Mouse (Mus musculus) embryo, embryonic 10.5 days (tissue): ENCODE data around the gene Psmd3.
"Not testable (repeated sequence)": the region's sequence is repeated elsewhere in the genome, so short reads cannot be mapped to it uniquely, and the experiment has no call there.

Experiments
- DNase-seq: peaks from one replicate; pipeline ENCODE4 v3.0.0-alpha.2; 2015; ENCODE audit warnings: low spot score

The Psmd3 gene

GRCm38 (mm10) chr11:98681786-98682745, at the start of gene Psmd3:
Psmd3 (plus strand) TSS chr11:98682554.
- peak; percentile 98 for DNase-seq

DNA sequence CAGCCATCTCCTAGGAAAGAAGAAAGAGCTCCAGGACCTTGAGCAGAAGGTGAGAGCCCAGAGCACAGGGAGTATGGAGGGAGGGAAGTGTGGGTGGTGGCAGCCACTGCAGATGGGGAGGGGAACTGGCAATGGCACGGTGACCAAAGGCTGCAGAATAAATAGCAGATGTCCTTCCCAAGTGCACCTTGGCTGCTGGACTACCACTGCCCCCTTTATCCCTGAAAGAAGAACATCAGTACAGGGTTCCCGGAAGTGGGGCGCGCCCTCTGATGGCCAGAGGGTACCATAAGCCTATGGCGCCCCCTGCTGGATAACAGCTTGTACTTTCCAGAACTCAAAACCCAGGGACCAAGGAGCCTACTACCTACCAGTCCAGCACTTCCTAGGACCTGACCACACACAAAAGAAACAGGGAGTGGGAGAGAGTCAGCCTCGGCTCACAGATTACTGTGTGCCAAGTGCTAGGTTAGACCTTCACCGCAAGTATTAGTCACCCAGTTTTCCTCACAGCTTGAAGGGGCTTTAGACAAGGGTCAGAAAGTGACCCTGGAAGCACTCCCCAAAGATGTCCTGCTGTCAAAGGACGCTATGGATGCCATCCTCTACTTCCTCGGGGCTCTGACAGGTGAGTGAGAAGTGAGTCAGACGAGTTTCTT, 46.9 kb upstream of the Psmd3 start:
- DNase-seq, result peak; percentile 34

- DNase-seq, result no peak
Observed at GRCm38 (mm10) chr11:98637501-98637900, 44.9 kb upstream of the Psmd3 start.

DNA sequence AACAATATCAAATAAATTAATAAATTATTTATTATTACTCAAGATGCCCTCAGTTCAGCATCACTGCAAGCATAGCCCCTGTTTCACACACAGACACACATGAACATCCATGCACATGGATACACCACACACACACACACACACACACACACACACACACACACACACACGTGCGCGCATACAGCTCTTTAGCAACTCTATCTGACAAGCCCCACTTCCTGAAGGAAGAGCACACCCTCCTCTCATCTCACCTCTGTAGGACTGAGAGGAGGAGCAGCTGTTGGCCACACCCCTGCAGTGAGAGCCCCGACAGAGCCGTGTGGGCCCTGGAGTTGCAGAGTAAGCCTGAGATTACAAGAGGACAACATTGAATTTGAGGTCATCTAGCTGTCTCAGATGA, 42.3 kb upstream of the Psmd3 start:
- no peak for DNase-seq

GRCm38 (mm10) chr11:98644757-98645156, 37.6 kb upstream of the Psmd3 start:
- DNase-seq, result no peak

GRCm38 (mm10) chr11:98645946-98646345, 36.4 kb upstream of the Psmd3 start:
- no peak for DNase-seq

DNA sequence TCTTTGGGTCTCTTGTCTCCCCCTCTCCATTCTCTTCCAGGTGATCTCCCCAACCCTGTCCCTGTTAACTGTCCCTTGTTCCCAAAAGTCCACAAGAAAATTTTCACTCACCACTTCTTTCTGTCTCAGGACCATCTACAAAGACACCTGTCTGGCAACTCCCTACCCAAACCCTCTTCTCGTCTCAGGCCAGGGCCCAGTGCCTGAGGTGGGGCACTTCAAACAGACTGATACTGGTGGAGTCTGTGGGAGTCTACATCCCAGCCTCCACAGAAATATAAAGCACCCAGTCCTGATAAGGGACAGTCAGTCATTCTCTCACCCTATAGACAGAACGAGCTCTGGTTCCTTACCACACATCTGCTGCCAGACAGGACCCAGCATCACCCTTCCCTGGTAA, 35.9 kb upstream of the Psmd3 start, which contains the start of gene Gsdma2:
TSS of gene Gsdma2 (plus strand) at position 301 of the 400 bp plus-strand sequence.
- no peak for DNase-seq

GRCm38 (mm10) chr11:98655076-98655475, 27.3 kb upstream of the Psmd3 start:
- peak; percentile 79 for DNase-seq

- peak; percentile 82 for DNase-seq
Observed at GRCm38 (mm10) chr11:98660517-98660916, 21.8 kb upstream of the Psmd3 start.

DNA sequence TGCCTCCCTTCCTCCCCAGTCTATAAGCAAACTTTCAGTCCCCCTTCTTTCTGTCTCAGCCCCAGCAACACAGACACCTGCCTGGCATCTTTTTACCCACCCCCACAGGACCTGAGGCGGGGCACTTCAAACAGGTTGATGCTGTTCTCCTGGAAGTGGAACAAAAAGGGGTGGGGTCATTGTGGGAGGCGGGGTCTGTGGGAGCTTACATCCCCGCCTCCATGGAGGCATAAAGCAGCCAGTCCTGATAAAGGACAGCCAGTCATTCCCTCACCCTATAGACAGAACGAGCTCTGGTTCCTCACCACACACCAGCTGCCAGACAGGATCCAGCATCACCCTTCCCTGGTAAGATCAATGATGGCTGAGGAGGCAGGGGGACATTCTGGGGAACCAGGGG, 18.3 kb upstream of the Psmd3 start, which contains the start of gene Gsdma:
TSS of gene Gsdma (plus strand) at position 261 of the 400 bp plus-strand sequence.
- no peak for DNase-seq

DNA sequence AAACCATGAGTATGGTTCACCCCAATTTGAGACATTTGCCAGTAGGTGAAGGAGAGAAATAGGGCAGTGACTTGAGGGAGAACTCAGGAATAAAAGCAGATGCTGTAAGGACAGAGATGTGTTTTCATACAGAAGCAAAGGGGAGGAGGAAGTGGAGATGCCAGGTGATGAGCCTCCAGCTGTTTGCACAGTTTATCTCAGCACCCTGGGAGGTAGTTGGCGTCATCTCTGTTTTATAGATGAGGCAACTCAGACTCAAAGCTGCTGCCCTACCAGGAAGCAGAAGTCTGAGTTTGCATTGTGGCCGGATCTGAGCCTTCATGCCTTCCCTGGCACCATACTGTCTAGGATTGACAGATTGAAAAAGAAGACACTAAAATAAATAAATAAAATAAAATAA, 13.4 kb upstream of the Psmd3 start:
- no peak for DNase-seq

DNA sequence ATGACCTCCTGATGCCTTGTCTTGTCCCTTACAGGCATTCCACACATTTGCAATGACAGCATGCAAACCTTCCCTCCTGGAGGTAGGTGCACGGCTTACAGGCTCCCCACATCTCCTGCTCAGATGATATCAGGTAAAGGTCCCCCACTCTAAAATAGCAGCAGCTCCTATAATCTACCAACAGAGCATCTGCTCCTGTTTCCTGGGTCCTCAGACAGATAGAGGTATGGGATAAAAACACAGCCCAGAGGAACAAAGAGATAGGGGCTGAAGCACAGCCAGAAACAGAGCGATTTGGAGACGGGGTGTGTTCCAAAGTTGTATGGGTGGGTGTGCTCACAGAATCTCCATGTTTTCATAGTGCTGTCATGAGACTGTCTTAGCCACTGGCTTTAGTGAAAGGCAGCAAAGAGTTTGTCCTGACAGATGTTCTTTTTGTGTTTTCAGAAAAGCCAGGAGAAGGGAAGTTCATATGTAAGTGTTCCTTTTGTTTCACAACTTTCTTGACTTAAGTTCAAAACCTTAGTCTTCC, 11.0 kb upstream of the Psmd3 start:
- no peak for DNase-seq

GRCm38 (mm10) chr11:98671857-98672256, 10.5 kb upstream of the Psmd3 start:
- no peak for DNase-seq

DNA sequence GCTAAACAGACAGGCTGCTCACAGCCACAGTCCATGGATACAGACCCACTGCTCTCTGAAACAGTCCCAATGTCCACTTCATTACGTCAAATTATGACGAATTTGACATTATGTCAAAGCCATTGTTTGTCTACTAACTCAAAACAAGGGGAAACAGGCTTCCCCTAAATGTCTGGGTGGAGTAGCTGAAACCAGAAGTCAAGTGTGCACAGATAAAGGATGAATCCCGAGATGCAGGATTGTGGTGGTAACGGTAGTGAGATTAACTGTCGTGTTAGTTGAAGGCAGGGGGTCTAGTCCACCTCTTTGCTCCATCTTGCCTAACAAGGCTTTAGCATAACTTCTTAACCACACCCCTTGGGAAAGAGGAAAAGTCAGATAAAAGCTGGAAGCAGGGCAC, 9.9 kb upstream of the Psmd3 start:
- DNase-seq, result no peak

- DNase-seq, result peak; percentile 79
Observed at GRCm38 (mm10) chr11:98673136-98673535, 9.2 kb upstream of the Psmd3 start.

- no peak for DNase-seq
Observed at GRCm38 (mm10) chr11:98675829-98676363, 6.5 kb upstream of the Psmd3 start.

- DNase-seq, result no peak
Observed at GRCm38 (mm10) chr11:98680023-98680422, 2.3 kb upstream of the Psmd3 start.

DNA sequence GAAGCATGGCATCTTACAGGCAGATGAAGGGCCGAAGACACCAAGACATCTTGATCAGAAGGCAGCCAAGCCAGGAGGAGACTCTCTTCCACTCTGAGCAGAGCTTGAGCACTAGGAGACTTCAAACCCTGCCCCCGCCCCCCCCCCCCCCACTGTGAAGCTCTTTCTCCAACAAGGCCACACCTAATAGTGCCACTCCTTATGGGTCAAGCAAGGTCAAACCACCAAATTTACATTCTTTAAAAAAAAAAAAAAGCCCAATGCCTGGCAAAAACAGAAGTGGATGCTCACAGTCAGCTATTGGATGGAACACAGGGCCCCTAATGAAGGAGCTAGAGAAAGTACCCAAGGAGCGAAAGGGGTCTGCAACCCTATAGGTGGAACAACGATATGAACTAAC, 1.8 kb upstream of the Psmd3 start:
- not testable (repeated sequence) for DNase-seq

DNA sequence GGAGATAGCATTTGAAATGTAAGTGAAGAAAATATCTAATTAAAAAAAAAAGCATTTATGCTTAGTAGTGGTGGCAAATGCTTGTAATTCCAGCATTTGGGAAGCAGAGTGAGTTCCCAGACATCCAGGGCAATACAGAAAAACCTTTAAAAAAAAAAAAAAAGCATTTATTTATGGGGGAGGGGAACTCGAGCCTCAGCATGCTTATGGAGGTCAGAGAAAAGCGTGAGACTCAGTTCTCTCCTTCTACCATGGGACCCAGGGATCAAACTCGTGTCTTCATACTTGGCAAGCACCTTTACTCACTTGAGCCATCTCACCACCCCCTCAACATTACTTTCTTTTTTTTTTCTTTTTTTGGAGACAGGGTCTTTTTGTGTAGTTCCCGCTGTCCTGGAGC, 1.2 kb upstream of the Psmd3 start:
- no peak for DNase-seq

DNA sequence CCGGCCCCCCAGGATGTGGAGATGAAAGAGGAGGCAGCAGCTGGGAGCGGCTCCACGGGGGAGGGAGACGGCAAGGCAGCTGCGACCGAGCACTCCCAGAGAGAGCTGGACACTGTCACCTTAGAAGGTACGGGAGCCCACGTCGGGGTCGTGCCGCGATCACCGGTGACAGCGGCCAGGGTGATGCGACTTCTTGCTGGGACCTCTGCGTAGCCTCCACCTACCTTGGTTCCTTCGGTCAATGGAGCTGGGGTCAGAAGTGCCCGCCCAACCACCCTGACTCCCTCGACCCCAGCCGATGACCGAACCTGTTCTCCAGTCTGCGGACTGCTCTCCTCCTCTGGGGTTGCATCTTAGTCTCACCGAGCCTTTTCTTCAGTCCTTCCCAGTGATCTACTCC, 457 bp downstream of the Psmd3 start:
- peak; percentile 15 for DNase-seq

- no peak for DNase-seq
Observed at GRCm38 (mm10) chr11:98685642-98686041, 3.3 kb downstream of the Psmd3 start.

DNA sequence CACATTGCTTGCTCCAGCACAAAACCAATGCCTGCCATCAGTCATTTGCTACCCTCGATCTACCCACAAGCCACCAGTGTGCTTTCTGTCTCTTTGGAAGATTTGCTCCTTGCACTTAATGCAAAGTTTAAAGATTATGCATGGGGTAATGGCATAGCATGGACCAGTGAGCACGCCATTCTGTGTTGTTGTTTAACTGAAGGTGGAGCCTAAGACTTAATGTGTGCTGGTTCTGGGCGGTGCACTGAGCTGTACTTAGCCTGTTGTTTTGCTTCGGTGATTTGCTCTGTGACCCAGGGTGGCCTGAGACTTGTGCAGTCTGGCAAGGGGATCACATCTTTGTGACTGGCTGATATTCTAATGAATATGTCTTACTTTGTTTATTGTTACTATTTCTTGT, 4.6 kb downstream of the Psmd3 start:
- DNase-seq, result no peak

DNA sequence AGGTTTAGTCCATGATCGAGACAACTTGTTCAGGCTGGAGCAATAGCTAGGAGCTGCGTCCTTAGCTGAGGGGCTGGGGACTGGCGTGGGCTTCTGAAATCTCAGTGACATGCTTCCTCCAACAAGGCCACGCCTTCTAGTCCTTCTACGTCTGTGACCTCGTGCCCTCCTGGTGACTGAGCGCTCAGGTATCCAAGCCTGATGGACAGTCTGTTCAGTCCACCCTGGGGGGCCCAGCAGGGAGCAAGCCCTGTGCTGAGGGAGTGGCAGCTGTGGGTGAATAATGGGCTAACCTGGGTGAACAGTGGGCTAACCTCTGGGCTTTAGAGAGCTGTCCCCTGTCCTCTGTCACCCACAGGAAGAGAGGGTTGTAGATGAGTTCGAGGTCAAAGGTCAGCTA, 5.7 kb downstream of the Psmd3 start:
- no peak for DNase-seq
